Mouse (Mus musculus) limb, embryonic 10.5 days (tissue): ENCODE measurements around the gene H2-T3. TPM values are rescaled to one million over a fixed set of nuclear protein-coding genes. Genes with fewer than 3 reads are reported as not detected.
"Not testable (repeated sequence)": the region's sequence is repeated elsewhere in the genome, so short reads cannot be mapped to it uniquely, and the experiment has no call there.

Experiments
- DNase-seq: peaks from one replicate; pipeline ENCODE4 v3.0.0-alpha.2; 2017; ENCODE audit warnings: low spot score
- H3K27ac ChIP-seq: fragments of 300-500 bp; sonication (generic); 2 replicates; pipeline ENCODE4 v1.5.1; 2016; ENCODE audit warnings: mild to moderate bottlenecking
- H3K27me3 ChIP-seq: fragments of 300-500 bp; sonication (generic); 2 replicates; pipeline ENCODE4 v1.6.1; 2016; ENCODE audit warnings: low read depth, mild to moderate bottlenecking; ENCODE audit not compliant: poor library complexity, severe bottlenecking
- H3K36me3 ChIP-seq: fragments of 300-500 bp; sonication (generic); 2 replicates; pipeline ENCODE4 v1.6.1; 2016; ENCODE audit warnings: mild to moderate bottlenecking, moderate library complexity
- H3K4me1 ChIP-seq: fragments of 300-500 bp; sonication (generic); 2 replicates; pipeline ENCODE4 v1.6.1; 2016
- H3K4me3 ChIP-seq: fragments of 300-500 bp; sonication (generic); 2 replicates; pipeline ENCODE4 v1.5.1; 2016; ENCODE audit warnings: mild to moderate bottlenecking, moderate library complexity
- H3K9me3 ChIP-seq: fragments of 300-500 bp; sonication (generic); replicated peaks from 2 replicates; pipeline ENCODE4 v1.6.1; 2016; ENCODE audit warnings: mild to moderate bottlenecking
- WGBS: fragments of 180-500 bp; shearing (Covaris S2); methylation state at CpG from one replicate; pipeline ENCODE4 v1.1.7; 2016; 5-methylcytosine and 5-hydroxymethylcytosine counted together
- polyA plus RNA-seq: library from polyadenylated mRNA; unstranded; fragments of >200 nt; fragmentation: Nextera tagmentation; extraction: Ambion mirVana; gene quantifications from 2 replicates; pipeline ENCODE4 v1.2.1, GENCODE M21; 2016

Gene H2-T3
- polyA plus RNA-seq, 1 experiment from 2014 or later = not detected

DNA sequence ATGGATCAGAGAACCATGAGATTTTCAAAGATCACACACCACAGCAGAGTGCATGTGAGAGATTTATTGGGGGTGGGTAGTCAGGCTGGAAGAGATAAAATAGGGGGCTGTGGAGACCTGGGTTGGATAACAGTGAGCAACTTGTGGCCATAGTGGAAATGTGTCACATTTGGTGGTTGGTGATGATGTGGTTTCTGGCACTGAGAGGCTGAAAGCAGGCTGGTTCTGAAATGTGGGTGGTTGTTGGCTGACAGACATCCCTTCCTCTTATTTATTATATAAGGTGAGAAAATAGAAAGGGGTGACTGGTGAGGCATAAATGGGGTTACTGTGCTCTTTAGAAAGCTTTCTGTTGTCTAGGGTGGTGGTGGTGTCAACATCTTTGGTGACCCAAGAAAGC, 20.3 kb downstream of the H2-T3 start:
- no peak overlapping the region for H3K4me3 ChIP-seq
- H3K9me3 ChIP-seq = no peaks in the 10 kb centered on the region
- H3K27me3 ChIP-seq = peaks cover 70% of the 10 kb centered on the region
- peak; percentile 19 for DNase-seq
- no peaks in the 10 kb centered on the region for H3K36me3 ChIP-seq
- H3K4me1 ChIP-seq = 0 out of 2 replicates have a peak, but pooled peaks cover 8% of the 10 kb centered on the region
- H3K27ac ChIP-seq = no peak overlapping the region

DNA sequence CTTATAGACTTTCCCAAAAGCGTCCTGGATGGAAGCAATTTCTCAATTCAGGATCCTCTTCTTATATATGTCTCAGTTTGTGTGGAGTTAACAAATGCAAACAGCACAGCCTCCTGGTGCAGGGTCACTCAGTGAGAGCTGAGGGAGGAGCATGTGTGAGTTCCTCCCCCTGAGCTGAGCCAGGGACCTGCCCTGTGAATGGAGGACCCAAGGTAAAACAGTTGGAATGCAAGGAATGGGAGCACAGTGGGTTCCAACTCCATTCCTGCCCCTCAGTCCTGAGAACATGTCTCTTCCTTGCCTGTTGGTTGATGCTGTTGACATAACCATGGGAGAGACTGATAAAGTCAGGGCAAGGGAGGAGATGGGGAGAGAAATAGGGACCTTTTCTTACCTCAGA, 21.0 kb downstream of the H2-T3 start:
- not testable (repeated sequence) for H3K4me3 ChIP-seq
- peak; percentile 27 for DNase-seq

DNA sequence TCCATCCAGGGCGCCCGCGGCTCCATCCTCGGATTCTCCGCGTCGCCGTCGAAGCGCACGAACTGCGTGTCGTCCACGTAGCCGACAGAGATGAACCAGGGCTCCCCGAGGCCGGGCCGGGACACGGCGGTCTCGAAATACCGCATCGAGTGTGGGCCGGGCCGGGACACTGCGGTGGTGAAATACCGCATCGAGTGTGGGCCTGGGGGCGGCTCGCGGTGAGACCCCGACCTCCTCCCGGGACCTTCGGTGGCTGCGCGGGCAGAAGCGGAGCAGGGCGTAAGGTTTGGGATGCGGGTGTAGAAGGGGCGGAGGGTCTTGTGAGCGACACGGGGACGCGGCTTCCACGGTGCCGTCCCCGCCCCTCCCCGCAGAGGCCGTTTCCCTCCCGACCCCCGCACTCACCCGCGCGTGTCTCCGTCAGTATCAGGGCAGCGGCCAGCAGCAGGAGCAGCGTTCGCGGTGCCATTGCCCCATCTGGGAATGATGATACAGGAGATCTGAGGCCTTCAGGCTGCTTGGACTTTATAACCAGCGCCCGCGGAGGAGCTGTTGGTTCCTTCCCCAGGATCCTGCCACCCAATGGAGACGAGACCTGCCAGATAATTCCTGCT, 21.9 kb downstream of the H2-T3 start, which contains the start of gene Gm8909:
Gm8909 (minus strand) TSS at position 499 of the 614 bp plus-strand sequence.
- 0 out of 2 replicates have a peak, but pooled peaks cover 8% of the 10 kb centered on the region for H3K4me1 ChIP-seq
- WGBS = 2% methylated on average over 63 of the region's 63 CpGs
- peaks cover 84% of the 10 kb centered on the region for H3K27me3 ChIP-seq
- DNase-seq = peak; percentile 41
- no peaks in the 10 kb centered on the region for H3K9me3 ChIP-seq
- H3K36me3 ChIP-seq = no peaks in the 10 kb centered on the region
- H3K27ac ChIP-seq = no peak within 1 kb of the TSS
- peak within 1 kb of the TSS; percentile 30 for H3K4me3 ChIP-seq

More for the DNA sequence above, 21.0 kb downstream of the H2-T3 start:
- H3K36me3 ChIP-seq, H3K27ac ChIP-seq, H3K4me1 ChIP-seq, H3K9me3 ChIP-seq: not testable (repeated sequence)
- H3K27me3 ChIP-seq = peaks cover 77% of the 10 kb centered on the region
- WGBS = 58% methylated on average over 1 of the region's 1 CpGs

DNA sequence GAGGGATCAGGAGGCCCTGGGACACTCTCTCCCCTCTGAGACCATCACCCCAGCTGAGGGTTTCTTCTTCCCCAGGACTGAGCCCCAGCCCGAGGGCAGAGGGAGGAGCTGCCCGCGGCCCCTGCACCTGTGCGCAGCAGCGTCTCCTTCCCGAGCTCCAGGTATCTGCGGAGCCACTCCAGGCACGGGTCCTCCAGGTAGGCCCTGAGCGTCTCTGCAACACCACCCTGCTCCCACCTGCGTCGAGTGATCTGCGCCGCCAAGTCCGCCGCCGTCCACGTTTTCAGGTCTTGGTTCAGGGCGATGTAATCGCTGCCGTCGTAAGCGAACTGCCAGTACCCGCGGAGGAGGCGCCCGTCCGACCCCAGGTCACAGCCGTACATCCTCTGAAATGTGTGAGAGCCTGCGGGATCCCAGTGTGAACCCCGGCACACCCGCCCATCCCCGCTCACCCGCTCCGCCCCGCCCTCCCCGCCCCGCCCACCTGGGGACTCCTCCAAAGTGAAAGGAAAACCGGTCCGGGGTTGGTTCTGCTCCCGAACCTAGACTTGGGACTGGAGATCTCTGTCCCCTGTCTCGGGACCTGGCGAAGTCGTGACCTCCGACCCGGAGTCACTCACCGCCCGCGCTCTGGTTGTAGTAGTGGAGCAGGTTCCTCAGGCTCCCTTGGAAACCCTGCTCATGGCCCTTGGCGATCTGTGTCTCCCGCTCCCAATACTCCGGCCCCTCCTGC, 22.6 kb downstream of the H2-T3 start:
- H3K4me3 ChIP-seq = peak overlapping the region; percentile 30
- H3K27me3 ChIP-seq = peaks cover 88% of the 10 kb centered on the region
- H3K27ac ChIP-seq = no peak overlapping the region
- 0 out of 2 replicates have a peak, but pooled peaks cover 8% of the 10 kb centered on the region for H3K4me1 ChIP-seq
- whole genome bisulfite sequencing = 2% methylated on average over 51 of the region's 51 CpGs
- H3K9me3 ChIP-seq = no peaks in the 10 kb centered on the region
- no peaks in the 10 kb centered on the region for H3K36me3 ChIP-seq
- DNase-seq = peak; percentile 47

DNA sequence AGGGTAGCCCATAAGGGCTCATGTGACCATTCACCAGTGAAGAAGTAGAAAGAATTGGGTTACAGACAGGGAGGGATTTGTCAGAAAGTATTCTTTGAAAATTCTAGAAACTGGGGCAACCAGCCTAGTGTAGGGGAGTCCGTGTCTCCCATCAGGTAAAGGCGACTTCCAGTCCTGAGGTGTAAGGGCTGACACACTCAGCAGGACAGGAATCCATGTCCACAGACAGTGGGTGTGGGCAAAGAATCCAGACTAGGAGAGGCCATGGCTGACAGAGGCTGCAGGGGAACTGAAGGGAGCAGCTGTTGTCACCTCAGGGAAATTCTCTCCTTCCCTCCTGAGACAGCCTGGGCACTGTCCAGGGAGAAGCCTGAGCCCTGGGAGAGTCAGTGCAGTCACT, 23.2 kb downstream of the H2-T3 start:
- 12% methylated on average over 2 of the region's 2 CpGs for WGBS
- not testable (repeated sequence) for H3K4me1 ChIP-seq, H3K9me3 ChIP-seq, DNase-seq, H3K4me3 ChIP-seq, H3K36me3 ChIP-seq, H3K27ac ChIP-seq
- H3K27me3 ChIP-seq = peaks cover 94% of the 10 kb centered on the region

DNA sequence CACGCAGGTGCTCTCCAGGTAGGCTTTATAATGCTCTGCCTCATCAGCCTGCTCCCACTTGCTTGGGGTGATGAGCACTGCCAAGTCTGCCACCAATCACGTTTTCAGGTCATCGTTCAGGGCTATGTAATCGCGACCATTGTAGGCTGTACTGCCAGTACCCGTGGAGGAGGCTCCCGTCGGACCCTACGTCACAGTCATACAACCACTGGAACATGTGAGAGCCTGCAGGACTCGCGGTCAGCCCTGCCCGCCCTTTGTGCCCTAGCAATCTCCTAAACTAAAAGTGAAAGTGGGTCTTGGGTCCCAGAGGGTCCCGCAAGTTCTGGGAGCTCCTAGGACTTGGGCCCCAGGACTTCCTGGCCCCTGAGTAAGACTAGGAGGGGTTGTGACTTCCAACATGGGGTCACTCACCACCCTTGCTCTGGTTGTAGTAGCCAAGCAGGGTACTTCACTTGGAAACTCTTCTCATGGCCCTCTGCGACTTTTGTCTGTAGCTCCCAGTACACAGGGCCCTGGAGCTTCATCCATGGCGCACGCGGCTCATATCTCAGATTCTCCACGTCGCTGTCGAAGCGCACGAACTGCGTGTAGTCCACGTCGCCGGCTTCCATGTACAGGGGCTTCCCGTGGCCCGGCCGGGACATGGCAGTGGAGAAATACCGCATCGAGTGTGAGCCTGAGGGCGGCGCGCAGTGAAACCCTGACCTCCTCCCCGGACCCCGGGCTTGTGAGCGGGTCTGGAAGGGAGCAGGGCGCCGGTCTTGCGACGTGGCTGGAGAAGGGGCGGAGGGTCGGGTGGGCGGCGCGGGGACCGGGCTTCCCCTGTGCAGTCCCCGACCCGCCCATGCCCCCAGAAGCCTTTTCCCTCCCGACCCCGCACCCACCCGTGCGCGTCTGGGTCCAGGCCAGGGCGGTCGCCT, 28.7 kb downstream of the H2-T3 start:
- Histone ChIP-seq H3K27ac (no peak overlapping the region), H3K27me3 (peaks cover 99% of the 10 kb centered on the region), H3K4me1 (peaks cover 5% of the 10 kb centered on the region; the same call in 1 of the 2 replicates), H3K9me3 (no peaks in the 10 kb centered on the region), H3K36me3 (no peaks in the 10 kb centered on the region), H3K4me3 (peak overlapping the region; percentile 31)
- DNase-seq = peak; percentile 47
- 2% methylated on average over 56 of the region's 56 CpGs for WGBS

DNA sequence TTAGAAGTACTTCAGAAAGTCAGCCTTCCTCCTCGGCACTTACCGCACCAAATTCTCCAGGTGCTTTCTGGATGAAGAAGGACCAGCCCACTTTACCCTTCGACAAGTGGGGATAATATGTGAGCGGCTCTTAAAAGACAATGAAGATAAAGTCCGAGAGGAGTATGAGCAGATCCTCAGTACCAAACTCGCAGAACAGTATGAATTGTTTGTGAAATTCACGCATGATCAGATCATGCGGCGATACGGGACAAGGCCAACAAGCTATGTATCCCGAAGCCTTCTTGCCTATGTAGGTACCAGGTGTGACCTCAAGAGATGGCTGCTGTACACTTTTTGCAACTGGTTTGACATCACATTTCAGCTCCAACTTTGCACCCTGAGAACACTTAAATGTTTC, 31.8 kb downstream of the H2-T3 start:
- not testable (repeated sequence) for H3K4me3 ChIP-seq, H3K27ac ChIP-seq, H3K9me3 ChIP-seq, H3K36me3 ChIP-seq, H3K4me1 ChIP-seq, DNase-seq
- 11% methylated on average over 11 of the region's 11 CpGs for WGBS
- peaks cover 99% of the 10 kb centered on the region for H3K27me3 ChIP-seq

DNA sequence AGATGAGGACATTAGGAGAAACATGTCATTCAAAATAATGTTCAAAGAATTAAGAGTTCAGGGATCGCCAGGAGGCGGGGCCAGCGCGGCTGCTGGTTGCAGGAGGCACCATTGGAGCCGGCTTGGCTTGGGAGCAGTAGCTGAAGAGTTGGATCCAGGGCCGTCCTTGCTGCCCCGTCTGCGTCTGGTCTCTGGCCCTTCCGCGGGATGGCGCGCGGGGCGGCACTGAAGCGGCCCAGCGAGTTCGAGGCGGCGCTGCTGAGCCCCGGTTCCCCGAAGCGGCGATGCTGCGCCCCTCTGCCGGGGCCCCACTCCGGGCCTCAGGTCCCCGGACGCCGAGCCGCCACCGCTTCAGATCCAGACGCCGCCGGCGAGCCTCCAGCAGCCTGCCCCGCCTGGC, 32.3 kb downstream of the H2-T3 start:
- H3K27ac ChIP-seq, H3K9me3 ChIP-seq, H3K36me3 ChIP-seq, H3K4me1 ChIP-seq: not testable (repeated sequence)
- H3K27me3 ChIP-seq = peaks cover 99% of the 10 kb centered on the region
- WGBS = 0% methylated on average over 36 of the region's 36 CpGs
- peak overlapping the region; percentile 41 for H3K4me3 ChIP-seq
- DNase-seq = peak; percentile 68

DNA sequence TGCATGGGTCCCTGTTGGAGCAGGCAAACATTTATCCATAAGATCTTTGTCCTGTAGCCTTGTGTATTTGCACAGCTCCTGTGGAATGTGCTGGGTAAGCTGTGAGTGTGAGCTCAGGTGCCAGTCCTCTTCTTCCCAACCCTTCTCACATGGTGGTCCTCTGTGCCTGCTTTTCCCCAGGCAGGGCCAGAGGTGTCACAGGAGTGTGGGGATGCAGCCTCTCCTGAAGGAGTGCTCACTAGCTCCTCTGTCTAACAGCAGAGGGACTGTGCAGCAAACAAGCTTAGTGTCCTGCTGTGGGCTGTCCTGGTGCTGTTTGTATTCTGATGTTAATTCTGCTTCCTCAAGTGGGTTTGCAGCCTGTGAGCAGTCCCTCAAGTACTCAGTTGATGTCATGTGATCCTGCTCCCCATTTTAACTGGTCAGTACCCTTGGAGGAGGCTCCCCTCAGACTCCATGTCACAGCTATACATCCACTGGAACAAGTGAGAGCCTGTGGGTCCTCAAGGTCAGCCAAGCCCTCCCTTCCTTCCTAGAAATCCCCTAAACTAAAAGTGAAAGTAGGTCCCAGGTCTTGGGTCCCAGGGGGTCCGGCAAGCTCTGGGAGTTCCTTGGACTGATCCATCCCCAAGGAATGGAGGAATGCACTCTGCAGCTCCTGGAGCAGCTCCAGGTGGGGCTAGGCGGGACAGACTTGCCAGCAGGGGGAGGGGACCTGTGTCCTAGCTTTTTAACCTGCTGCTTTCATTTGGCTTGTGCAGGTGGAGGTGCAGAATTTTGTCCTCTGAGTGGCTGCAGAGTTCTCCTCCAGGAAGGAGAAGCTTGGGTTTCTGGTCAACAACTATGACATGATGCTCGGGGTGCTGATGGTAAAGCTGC, 35.6 kb downstream of the H2-T3 start:
- Histone ChIP-seq H3K27ac (no peak overlapping the region), H3K27me3 (peaks cover 90% of the 10 kb centered on the region), H3K36me3 (no peaks in the 10 kb centered on the region), H3K4me3 (no peak overlapping the region), H3K4me1 (no peaks in the 10 kb centered on the region), H3K9me3 (no peaks in the 10 kb centered on the region)
- 22% methylated on average over 3 of the region's 3 CpGs for WGBS
- DNase-seq = no peak

DNA sequence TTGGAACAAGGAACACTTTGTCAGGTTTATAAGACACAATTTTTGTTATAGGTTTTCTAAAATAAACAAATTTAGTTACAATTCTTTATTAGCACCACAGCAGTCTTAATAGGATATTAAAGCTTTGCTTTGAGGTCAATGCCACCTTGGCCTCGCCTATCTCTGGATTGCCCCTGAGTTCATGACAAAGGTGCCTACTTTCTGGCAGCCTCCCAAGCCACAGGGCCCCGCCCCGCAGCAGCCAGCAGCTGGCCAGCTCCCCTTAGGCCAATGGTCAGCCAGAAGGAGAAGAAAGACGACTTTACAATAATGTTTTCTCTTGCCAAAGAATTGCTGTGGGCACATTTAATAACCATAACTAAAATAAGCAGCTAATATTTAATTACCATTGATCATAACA, 38.9 kb downstream of the H2-T3 start:
- H3K4me3 ChIP-seq, H3K9me3 ChIP-seq, H3K36me3 ChIP-seq, H3K27ac ChIP-seq, H3K4me1 ChIP-seq: not testable (repeated sequence)
- peak; percentile 17 for DNase-seq
- peaks cover 81% of the 10 kb centered on the region for H3K27me3 ChIP-seq
- WGBS = 50% methylated on average over 4 of the region's 4 CpGs

DNA sequence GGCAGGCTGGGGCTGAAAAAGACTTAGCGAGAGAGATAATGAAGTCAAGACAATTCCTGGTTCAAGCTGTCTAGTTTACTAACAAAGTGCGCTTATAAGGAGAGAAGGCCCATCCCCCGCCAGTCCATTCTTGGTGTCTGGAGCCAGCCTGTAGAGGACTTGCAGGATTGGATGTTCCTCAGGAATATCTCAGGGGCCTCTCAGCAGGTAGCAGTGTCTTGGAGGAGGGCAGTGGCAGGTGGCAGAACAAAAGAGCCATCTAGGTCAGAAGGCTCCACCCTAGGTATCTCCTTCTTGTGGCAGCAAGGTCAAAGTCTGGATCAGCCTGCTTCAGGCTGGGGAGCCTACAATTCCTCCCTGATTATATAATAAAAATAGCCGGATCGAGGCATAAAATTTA, 41.6 kb downstream of the H2-T3 start:
- H3K4me3 ChIP-seq, H3K9me3 ChIP-seq, H3K36me3 ChIP-seq, DNase-seq, H3K27ac ChIP-seq, H3K4me1 ChIP-seq: not testable (repeated sequence)
- 84% methylated on average over 5 of the region's 5 CpGs for WGBS
- H3K27me3 ChIP-seq = peaks cover 79% of the 10 kb centered on the region

DNA sequence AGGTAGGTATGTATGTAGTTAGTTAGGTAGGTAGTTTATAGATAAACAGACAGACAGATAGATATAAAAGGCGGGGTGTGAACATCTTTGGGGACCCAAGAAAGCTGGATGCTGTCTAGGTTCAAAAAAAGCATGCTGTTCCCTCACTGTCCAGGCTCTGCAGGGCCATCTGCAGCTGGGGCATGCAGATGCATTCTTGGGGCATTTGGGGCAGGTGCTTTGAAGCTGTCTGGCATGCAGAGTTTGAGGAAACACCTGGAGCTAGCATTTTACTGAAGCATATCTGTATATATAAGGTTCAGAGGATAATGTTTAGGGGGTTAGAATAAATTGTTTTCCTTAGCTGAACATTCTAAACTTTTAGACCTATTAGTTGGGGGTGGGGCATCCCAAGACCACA, 43.1 kb downstream of the H2-T3 start:
- H3K4me3 ChIP-seq, H3K27ac ChIP-seq, H3K36me3 ChIP-seq, H3K4me1 ChIP-seq, DNase-seq, H3K9me3 ChIP-seq: not testable (repeated sequence)
- 97% methylated on average over 1 of the region's 1 CpGs for WGBS
- peaks cover 80% of the 10 kb centered on the region for H3K27me3 ChIP-seq
